Mouse (Mus musculus) limb, embryonic 12.5 days (tissue): Measurements from ENCODE around the gene Tbc1d15. TPM values are rescaled to one million over a fixed set of nuclear protein-coding genes. Genes with fewer than 3 reads are reported as not detected.
"Not testable (repeated sequence)": the region's sequence is repeated elsewhere in the genome, so short reads cannot be mapped to it uniquely, and the experiment has no call there.

ENCODE experiments used
- ATAC-seq: fragments of 200-750 bp; cut with Nextera tagmentation; 2 replicates; pipeline ENCODE4 v1.8.0; 2017; ENCODE audit warnings: low read depth, moderate TSS enrichment; ENCODE audit not compliant: insufficient number of reproducible peaks, insufficient read depth, low FRiP score, low TSS enrichment
- H3K27ac ChIP-seq: fragments of 300-500 bp; sonication (generic); 2 replicates; pipeline ENCODE4 v1.5.1; 2016; ENCODE audit warnings: mild to moderate bottlenecking, moderate library complexity
- H3K27me3 ChIP-seq: fragments of 300-500 bp; sonication (generic); 2 replicates; pipeline ENCODE4 v1.6.1; 2016; ENCODE audit warnings: mild to moderate bottlenecking, moderate library complexity
- H3K36me3 ChIP-seq: fragments of 300-500 bp; sonication (generic); 2 replicates; pipeline ENCODE4 v1.6.1; 2016; ENCODE audit warnings: mild to moderate bottlenecking, moderate library complexity
- H3K4me1 ChIP-seq: fragments of 300-500 bp; sonication (generic); replicated peaks from 2 replicates; pipeline ENCODE4 v1.6.1; 2016
- H3K4me2 ChIP-seq: fragments of 300-500 bp; sonication (generic); 2 replicates; pipeline ENCODE4 v1.6.1; 2016; ENCODE audit warnings: mild to moderate bottlenecking, moderate library complexity
- H3K4me3 ChIP-seq: fragments of 300-500 bp; sonication (generic); replicated peaks from 2 replicates; pipeline ENCODE4 v1.5.1; 2016; ENCODE audit warnings: mild to moderate bottlenecking
- H3K9ac ChIP-seq: fragments of 300-500 bp; sonication (generic); replicated peaks from 2 replicates; pipeline ENCODE4 v1.6.1; 2016; ENCODE audit warnings: mild to moderate bottlenecking, moderate library complexity
- H3K9me3 ChIP-seq: fragments of 300-500 bp; sonication (generic); 2 replicates; pipeline ENCODE4 v1.6.1; 2016; ENCODE audit warnings: mild to moderate bottlenecking, moderate library complexity
- WGBS: fragments of 180-500 bp; shearing (Covaris S2); methylation state at CpG from one replicate; pipeline ENCODE4 v1.1.7; 2016; 5-methylcytosine and 5-hydroxymethylcytosine counted together
- polyA plus RNA-seq: library from polyadenylated mRNA; unstranded; fragments of >200 nt; fragmentation: Nextera tagmentation; extraction: Ambion mirVana; gene quantifications from 2 replicates; pipeline ENCODE4 v1.2.1, GENCODE M21; 2016

Gene Tbc1d15
- polyA plus RNA-seq, 1 experiment from 2014 or later = 60.8 TPM

DNA sequence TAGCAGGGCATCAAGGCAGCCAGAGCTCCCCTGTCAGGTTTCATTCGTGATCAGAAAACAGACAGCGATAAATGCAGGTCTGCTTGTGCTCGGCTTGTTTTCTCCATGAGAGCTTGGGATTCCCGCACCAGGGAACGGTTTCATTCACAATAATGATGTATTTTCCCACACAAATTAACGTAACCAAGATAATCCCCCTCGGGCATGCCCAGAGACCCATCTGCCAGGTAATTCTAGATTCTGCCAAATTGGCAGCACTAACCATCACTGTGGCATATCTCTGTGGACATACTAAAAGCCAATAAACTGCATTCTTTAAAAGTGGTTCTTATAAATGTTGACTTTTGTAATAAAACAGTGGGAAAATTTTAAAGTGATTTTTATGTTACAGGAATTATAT lies 60.1 kb downstream of the Tbc1d15 start:
- Histone ChIP-seq H3K9ac (no peak overlapping the region), H3K4me3 (no peak overlapping the region), H3K4me1 (no peaks in the 10 kb centered on the region), H3K4me2 (no peak overlapping the region), H3K9me3 (no peaks in the 10 kb centered on the region), H3K27me3 (no peaks in the 10 kb centered on the region), H3K36me3 (no peaks in the 10 kb centered on the region), H3K27ac (no peak overlapping the region)
- ATAC-seq = no peak
- 85% methylated on average over 7 of the region's 7 CpGs for WGBS

DNA sequence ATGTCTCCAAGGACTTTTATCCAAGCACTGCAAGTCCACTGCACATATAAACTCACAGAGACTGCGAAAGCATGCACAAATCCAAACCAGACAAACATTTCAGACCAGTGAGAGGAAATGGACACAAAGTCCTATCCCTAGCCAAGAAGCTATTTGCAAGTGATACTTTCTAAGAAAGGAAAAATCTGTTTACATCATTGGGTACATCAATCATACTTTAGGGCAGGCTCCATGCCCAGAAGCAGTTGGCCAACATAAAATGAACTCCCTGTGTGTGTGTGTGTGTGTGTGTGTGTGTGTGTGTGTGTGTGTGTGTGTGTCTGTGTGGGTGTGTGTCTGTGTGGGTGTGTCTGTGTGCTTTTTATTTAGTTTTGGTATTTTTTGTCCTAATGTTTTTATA lies 63.9 kb downstream of the Tbc1d15 start:
- H3K4me1 ChIP-seq = no peaks in the 10 kb centered on the region
- H3K27ac ChIP-seq = no peak overlapping the region
- H3K27me3 ChIP-seq = no peaks in the 10 kb centered on the region
- no peaks in the 10 kb centered on the region for H3K9me3 ChIP-seq
- H3K9ac ChIP-seq = no peak overlapping the region
- no peak for ATAC-seq
- no peak overlapping the region for H3K4me3 ChIP-seq
- H3K4me2 ChIP-seq = no peak overlapping the region
- 84% methylated on average over 1 of the region's 1 CpGs for WGBS
- no peaks in the 10 kb centered on the region for H3K36me3 ChIP-seq

DNA sequence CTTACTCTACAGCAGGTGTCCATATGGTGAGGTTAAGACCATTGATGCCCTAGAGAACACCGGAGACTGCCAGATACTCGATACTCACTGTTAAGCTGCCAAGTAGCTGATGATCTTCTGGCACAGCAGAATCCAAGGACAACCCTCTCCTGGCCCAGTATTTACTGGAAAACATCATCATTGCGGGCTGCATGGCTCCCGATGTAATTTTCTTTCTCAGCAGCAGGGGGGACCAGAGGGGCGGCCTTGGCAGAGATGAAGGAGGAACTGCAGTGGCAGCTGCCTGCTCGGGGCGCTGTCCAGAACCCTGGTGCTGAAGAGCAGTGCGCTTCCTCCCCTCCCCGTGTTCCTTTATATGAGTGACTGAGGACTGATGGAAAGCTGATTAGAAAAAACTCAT lies 66.6 kb downstream of the Tbc1d15 start, which contains the start of gene Tph2:
Tph2 (minus strand) TSS at position 326 of the 400 bp plus-strand sequence.
- no peak within 1 kb of the TSS for H3K9ac ChIP-seq
- no peak for ATAC-seq
- no peak within 1 kb of the TSS for H3K27ac ChIP-seq
- no peaks in the 10 kb centered on the region for H3K36me3 ChIP-seq
- H3K4me3 ChIP-seq = no peak within 1 kb of the TSS
- H3K4me2 ChIP-seq = no peak within 1 kb of the TSS
- H3K4me1 ChIP-seq = no peaks in the 10 kb centered on the region
- no peaks in the 10 kb centered on the region for H3K9me3 ChIP-seq
- WGBS = 6% methylated on average over 9 of the region's 9 CpGs
- no peaks in the 10 kb centered on the region for H3K27me3 ChIP-seq

DNA sequence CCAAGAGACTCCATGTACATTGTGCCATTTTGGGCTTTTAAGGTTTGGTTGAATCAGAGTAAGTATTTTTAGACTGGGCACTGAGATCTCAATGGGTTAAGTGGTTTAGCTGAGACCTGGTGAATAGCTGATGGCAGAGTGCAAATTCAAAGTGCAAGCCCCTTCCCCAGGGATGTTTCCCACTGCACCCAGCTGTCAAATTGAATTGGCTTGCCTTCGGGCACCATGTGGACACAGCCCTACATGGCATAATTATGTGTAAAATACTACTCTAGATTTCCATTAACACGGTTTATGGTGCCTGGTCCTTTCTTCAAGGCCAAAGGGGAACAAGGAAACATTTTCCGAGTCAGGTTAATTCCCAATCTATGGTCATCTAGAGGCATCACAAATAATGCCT lies 70.2 kb downstream of the Tbc1d15 start:
- no peaks in the 10 kb centered on the region for H3K27me3 ChIP-seq
- no peak overlapping the region for H3K4me2 ChIP-seq
- H3K4me3 ChIP-seq = no peak overlapping the region
- WGBS = 70% methylated on average over 3 of the region's 3 CpGs
- H3K4me1 ChIP-seq = no peaks in the 10 kb centered on the region
- no peak overlapping the region for H3K9ac ChIP-seq
- no peak for ATAC-seq
- H3K9me3 ChIP-seq = no peaks in the 10 kb centered on the region
- H3K27ac ChIP-seq = no peak overlapping the region
- H3K36me3 ChIP-seq = no peaks in the 10 kb centered on the region

DNA sequence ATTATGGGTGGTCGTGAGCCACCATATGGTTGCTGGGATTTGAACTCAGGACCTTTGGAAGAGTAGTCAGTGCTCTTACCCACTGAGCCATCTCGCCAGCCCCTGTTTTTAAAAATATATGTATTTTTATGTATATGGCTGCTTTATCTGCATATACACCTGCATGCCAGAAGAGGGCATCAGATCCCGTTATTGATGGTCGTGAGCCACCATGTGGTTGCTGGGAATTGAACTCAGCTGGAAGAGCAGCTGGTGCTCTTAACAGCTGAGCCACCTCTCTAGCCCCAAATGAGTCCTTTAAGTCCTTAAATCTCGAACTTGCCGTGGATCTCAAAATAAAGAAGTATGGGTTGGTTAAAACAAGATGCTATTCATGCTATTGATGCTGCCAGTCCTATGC lies 73.2 kb downstream of the Tbc1d15 start:
- WGBS = 58% methylated on average over 6 of the region's 6 CpGs
- not testable (repeated sequence) for H3K36me3 ChIP-seq, H3K4me1 ChIP-seq, H3K9ac ChIP-seq, H3K9me3 ChIP-seq, H3K4me3 ChIP-seq, H3K4me2 ChIP-seq, H3K27ac ChIP-seq, H3K27me3 ChIP-seq, ATAC-seq

DNA sequence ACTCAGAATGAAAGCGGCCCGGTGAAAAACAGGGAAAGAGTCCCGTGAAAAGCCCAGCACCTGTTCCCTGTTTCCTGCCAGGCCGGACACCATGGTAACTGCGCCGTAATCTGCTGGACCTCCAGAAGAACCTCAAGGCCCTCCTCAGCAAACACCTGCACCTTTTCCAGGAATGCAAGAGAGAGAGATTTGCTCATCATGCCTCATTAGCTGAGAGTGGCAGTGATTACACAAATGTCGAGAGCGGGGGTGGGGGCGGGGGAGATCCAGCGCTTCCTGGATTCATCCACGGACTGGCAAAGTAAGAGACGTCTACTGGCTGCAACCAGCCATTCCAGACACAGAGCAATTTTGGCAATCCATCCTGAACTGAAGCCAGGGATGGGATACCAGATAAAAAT lies 75.7 kb downstream of the Tbc1d15 start:
- ATAC-seq = no peak
- no peak overlapping the region for H3K9ac ChIP-seq
- H3K4me3 ChIP-seq = no peak overlapping the region
- 52% methylated on average over 12 of the region's 12 CpGs for WGBS
- no peaks in the 10 kb centered on the region for H3K27me3 ChIP-seq
- H3K27ac ChIP-seq = no peak overlapping the region
- H3K36me3 ChIP-seq = no peaks in the 10 kb centered on the region
- no peak overlapping the region for H3K4me2 ChIP-seq
- H3K4me1 ChIP-seq = no peaks in the 10 kb centered on the region; the same call in 1 of the 2 replicates
- H3K9me3 ChIP-seq = no peaks in the 10 kb centered on the region

DNA sequence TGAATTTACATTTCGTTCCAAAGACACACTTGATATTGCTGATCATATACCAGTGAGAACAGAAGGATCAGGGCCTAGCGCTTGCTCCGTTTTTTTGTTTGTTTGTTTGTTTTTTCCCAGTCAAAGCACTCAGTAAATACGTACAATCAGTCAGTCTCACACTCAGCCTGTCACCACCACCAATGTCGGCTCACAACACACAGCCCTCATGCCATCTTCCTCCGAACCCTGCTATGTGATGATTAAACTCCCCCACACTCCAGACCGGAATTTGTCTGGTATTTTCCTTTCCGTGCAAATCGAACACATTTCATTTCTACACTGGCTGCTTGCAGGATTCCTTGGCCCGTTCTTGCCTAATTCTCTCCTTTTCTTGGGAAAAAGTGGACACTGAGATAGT lies 77.9 kb downstream of the Tbc1d15 start:
- no peaks in the 10 kb centered on the region for H3K36me3 ChIP-seq
- no peak overlapping the region for H3K9ac ChIP-seq
- no peak overlapping the region for H3K4me3 ChIP-seq
- no peaks in the 10 kb centered on the region for H3K27me3 ChIP-seq
- H3K27ac ChIP-seq = no peak overlapping the region
- no peak overlapping the region for H3K4me2 ChIP-seq
- 78% methylated on average over 10 of the region's 10 CpGs for WGBS
- H3K4me1 ChIP-seq = no peaks in the 10 kb centered on the region; the same call in 1 of the 2 replicates
- ATAC-seq = no peak
- H3K9me3 ChIP-seq = no peaks in the 10 kb centered on the region

DNA sequence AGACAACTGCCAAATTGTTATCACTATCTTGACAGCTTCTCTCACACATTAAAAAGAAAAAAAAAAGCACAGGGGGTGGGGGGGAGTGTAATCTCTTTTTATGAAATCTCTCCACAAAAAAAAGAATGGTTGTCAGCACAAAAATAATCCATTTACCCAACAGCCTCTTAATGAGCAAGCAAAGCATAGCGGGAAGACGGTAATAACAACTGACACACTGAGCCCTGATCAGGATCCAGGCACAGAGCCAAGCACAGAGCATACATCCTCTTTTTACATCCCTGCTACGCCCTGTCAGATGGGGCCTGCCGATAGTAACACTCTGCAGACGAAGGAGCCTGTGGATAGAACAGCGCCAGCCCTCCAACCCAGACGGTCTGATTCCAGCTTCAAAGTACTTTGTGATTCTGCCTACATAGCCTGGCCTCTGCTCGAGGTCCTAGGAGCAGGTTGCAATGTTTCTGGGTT lies 79.9 kb downstream of the Tbc1d15 start:
- 63% methylated on average over 8 of the region's 8 CpGs for WGBS
- H3K27ac ChIP-seq = no peak overlapping the region
- no peaks in the 10 kb centered on the region; the same call in 1 of the 2 replicates for H3K4me1 ChIP-seq
- no peak for ATAC-seq
- no peaks in the 10 kb centered on the region for H3K9me3 ChIP-seq
- H3K27me3 ChIP-seq = no peaks in the 10 kb centered on the region
- H3K4me2 ChIP-seq = no peak overlapping the region
- no peak overlapping the region for H3K9ac ChIP-seq
- no peaks in the 10 kb centered on the region for H3K36me3 ChIP-seq
- no peak overlapping the region for H3K4me3 ChIP-seq

DNA sequence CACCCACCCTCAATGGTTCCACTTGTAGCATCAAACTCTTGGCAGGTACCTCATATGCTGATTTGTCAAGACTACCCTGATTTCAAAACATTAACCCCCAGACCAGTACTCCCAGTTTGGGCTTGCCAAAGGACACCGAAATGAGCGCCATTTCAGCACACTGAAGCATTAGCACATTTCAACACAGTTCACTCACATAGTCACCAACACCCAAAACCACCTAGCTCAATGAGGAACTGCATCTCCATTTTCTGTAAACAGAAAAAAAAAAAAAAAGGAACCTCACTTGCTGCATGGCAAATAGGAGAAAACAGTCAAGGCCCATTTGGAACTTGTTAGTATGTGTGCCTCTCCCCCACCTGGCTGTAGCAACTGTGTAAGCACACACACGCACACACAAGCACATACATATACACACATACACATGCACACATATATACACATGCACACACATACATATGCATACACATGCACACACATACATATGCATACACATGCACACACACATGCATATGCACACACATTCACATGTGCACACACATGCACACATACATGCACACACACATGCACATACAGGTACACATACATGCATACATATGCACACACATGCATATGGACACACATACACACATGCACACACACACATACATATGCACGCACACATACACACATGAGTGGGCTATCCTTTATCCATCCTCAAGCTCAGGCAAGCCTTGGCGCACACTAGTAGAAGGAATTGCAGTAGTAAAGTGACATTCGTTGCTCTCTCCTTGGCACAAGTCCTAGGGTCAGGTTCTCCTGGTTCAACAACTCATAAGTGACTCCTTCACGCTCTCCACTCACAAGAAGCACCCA lies 80.5 kb downstream of the Tbc1d15 start:
- Histone ChIP-seq H3K27ac (no peak overlapping the region), H3K4me1 (no peaks in the 10 kb centered on the region; the same call in 1 of the 2 replicates), H3K4me3 (no peak overlapping the region), H3K4me2 (no peak overlapping the region), H3K36me3 (no peaks in the 10 kb centered on the region), H3K9me3 (no peaks in the 10 kb centered on the region), H3K27me3 (no peaks in the 10 kb centered on the region; the same call in 1 of the 2 replicates), H3K9ac (no peak overlapping the region)
- 90% methylated on average over 7 of the region's 7 CpGs for WGBS
- no peak for ATAC-seq

DNA sequence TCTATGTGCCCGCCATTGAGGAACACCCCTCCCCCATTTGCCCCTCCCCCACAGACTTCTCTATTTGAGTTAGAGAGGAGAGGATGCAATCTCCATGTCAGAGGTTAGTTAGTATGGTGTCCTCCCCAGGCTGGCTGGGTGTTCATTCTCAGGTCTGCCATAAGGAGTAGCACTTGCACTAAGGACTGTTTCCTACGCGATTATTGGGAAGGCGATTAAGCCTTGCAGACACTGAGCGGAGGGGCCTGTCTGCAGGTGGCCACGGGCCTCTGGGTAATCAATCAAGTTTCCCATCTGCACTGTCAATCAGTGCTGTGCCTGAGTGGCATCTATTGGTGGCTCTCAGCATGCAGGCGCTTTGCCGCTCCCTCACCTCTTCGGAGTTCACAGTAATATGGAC lies 81.9 kb downstream of the Tbc1d15 start:
- Histone ChIP-seq H3K4me3 (no peak overlapping the region), H3K4me1 (no peaks in the 10 kb centered on the region; the same call in 1 of the 2 replicates), H3K36me3 (no peaks in the 10 kb centered on the region), H3K4me2 (no peak overlapping the region), H3K27ac (no peak overlapping the region), H3K9me3 (no peaks in the 10 kb centered on the region), H3K9ac (no peak overlapping the region), H3K27me3 (no peaks in the 10 kb centered on the region; the same call in 1 of the 2 replicates)
- ATAC-seq = no peak
- WGBS = 29% methylated on average over 9 of the region's 9 CpGs

DNA sequence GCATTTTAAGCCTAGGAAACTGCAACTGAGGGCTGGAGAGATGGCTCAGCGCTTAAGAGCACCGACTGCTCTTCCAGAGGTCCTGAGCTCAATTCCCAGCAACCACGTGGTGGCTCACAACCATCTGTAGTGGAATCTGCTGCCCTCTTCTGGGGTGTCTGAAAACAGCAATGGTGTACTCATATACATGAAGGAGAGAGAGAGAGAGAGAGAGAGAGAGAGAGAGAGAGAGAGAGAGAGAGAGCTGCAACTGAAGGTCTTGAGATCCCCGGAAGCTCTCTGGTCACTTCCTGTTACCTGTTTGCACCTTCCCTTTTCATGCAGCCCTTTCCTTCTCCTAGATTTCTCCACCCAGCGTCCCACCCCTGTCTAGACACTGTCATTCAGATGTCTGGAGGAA lies 91.0 kb downstream of the Tbc1d15 start:
- Histone ChIP-seq H3K4me2 (no peak overlapping the region), H3K27me3 (peaks cover 9% of the 10 kb centered on the region; the same call in 1 of the 2 replicates), H3K9me3 (no peaks in the 10 kb centered on the region), H3K27ac (no peak overlapping the region), H3K4me3 (no peak overlapping the region), H3K9ac (no peak overlapping the region), H3K36me3 (no peaks in the 10 kb centered on the region), H3K4me1 (no peaks in the 10 kb centered on the region)
- 75% methylated on average over 5 of the region's 5 CpGs for WGBS
- no peak for ATAC-seq
